Mouse (Mus musculus): ENCODE results near the gene Nlrc5.

DNA sequence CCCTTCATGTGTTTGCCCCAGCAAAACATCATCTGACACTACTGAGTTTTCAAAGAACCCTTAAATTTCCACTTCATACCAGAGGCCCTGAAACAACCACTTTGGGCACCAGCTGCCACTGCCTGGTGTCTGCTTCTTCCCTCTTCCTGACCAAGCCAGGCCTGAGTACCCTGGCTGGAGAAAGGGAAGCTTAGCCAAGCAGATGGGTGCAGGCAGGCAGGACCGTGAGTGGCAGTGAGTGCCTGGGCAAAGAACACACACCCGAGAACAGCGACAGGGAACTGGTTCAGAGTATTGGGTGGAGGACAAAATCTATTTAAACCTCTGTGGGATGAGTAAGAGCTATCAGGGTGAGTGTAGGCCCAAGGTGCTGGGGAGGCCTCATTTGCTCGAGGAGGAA lies 5.7 kb upstream of the Nlrc5 start:
- TF ChIP-seq GATA1 (IDR thresholded peaks at IDR 0.05; ENCODE audit: low read length), result no peak
- TF ChIP-seq TAL1 (IDR thresholded peaks at IDR 0.05; ENCODE audit: low read length), result no peak

Data from erythroblast, embryonic 14.5 days (primary cell).